Mouse (Mus musculus): Measurements from ENCODE around the gene Tmem231.

DNA sequence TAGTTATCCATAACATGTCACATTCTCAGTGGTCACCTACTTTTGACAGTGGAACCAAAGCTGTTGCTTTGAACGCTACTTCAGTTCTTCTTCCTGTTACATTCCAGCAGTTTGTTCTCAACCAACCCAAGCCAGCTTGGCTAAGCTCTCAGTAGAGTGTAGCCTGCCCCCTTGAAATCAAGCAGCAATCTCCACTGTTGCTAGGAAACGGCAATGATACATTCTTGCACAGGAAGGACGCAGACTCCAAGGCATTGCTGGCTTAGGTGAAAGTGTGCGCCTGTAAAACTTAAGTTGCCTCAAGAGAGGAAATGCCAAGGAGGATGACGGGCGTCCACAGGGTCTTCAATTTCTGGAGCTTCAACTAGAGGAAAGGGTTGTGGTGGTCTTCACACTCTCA, 67.8 kb downstream of the Tmem231 start:
- TF ChIP-seq CTCF (IDR thresholded peaks at IDR 0.05) (no peak), POLR2A (IDR thresholded peaks at IDR 0.05; ENCODE audit: insufficient read depth, low read depth, low read length) (no peak)
